Mouse (Mus musculus): ENCODE measurements around the gene Hprt. TPM values are rescaled to one million over a fixed set of nuclear protein-coding genes. Genes with fewer than 3 reads are reported as not detected.
"Not testable (repeated sequence)": the region's sequence is repeated elsewhere in the genome, so short reads cannot be mapped to it uniquely, and the experiment has no call there.

The Hprt gene
- polyA plus RNA-seq, 1 experiment from 2014 or later: 283 TPM

DNA sequence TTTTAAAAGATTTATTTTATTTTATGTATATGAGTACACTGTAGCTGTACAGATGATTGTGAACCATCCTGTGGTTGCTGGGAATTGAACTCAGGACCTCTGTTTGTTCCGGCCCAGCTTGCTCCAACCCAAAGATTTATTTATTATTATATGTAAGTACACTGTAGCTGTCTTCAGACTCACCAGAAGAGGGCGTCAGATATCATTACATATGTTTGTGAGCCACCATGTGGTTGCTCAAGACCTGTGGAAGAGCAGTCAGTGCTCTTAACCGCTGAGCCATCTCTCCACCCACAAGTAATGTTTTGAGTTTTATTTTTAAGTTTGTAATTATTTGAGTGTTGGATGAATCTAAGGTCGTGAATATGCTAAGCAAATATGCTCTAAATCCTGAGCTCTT is 16.9 kb downstream of the Hprt start:
- H3K9ac ChIP-seq; H3K27ac ChIP-seq; H3K4me3 ChIP-seq (replicated peaks); ATAC-seq; H3K4me2 ChIP-seq (replicated peaks); H3K36me3 ChIP-seq; H3K9me3 ChIP-seq; H3K4me1 ChIP-seq (replicated peaks); H3K27me3 ChIP-seq (replicated peaks): not testable (repeated sequence)
- WGBS: 55% methylated on average over 4 of the region's 4 CpGs

DNA sequence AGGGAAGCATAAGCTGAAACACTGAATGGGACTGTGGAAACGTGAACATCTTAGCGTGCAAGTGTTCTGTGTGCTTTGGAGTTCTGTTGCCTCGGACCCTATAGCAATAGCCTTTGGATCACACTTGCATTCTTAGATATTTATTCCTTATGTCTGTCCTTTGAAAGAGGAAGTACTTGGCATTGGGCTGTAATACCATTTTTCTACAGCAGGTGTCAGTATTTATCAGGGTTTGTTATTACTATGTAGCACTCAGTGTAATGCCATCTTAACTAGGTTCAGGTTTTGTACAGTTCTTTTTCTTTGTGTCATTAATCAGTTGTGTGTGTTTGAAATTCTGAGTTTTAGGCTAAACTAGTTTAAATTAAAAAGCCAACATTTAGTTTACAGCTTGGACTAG is 18.1 kb downstream of the Hprt start:
- Histone ChIP-seq H3K27me3 (replicated peaks) (no peaks in the 10 kb centered on the region), H3K27ac (no peak overlapping the region), H3K4me1 (replicated peaks) (no peaks in the 10 kb centered on the region), H3K9ac (no peak overlapping the region), H3K9me3 (no peaks in the 10 kb centered on the region), H3K4me2 (replicated peaks) (no peak overlapping the region), H3K4me3 (replicated peaks) (no peak overlapping the region), H3K36me3 (no peaks in the 10 kb centered on the region)
- 46% methylated on average over 3 of the region's 3 CpGs for WGBS
- ATAC-seq: no peak

DNA sequence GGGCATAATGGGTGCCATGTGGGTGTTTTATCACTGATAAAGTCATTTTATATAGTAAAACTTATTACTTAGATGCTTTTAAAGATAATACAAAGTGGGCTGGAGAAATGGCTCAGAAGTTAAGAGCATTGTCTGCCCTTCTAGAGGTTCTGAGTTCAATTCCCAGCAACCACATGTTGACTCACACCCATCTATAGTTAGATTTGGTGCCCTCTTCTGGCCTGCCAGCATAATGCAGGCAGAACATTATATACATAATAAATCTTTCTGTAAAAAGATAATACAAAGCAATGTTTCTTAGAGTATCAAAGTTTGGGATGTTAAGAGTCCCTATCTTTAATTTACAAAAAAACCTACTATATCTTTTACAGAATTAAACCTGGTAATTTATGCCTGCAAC is 27.6 kb downstream of the Hprt start:
- no peaks in the 10 kb centered on the region for H3K9me3 ChIP-seq
- no peak overlapping the region for H3K9ac ChIP-seq
- H3K36me3 ChIP-seq: no peaks in the 10 kb centered on the region
- no peak overlapping the region for H3K4me3 ChIP-seq (replicated peaks)
- no peak for ATAC-seq
- H3K27me3 ChIP-seq (replicated peaks): no peaks in the 10 kb centered on the region
- H3K4me1 ChIP-seq (replicated peaks): no peaks in the 10 kb centered on the region
- no peak overlapping the region for H3K4me2 ChIP-seq (replicated peaks)
- H3K27ac ChIP-seq: no peak overlapping the region

DNA sequence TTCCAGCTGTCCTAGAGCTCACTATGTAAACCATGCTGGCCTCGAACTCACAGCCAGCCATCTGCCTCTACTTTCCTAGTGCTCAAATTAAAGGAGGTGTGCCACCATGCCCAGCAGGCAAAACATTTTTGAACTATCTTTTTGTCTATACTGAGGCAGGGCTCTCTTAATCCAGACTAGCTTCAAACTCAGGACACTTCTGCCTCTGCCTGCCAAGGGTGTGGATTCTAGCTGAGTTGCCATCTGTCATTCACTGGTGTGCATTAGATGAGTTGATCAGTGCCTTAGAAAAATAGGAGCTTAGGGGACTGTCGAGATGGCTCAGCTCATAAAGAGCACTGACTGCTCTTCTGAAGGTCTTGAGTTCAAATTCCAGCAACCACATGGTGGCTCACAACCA is 35.1 kb downstream of the Hprt start:
- Histone ChIP-seq H3K4me3 (replicated peaks) (no peak overlapping the region), H3K4me2 (replicated peaks) (no peak overlapping the region), H3K36me3 (no peaks in the 10 kb centered on the region), H3K4me1 (replicated peaks) (no peaks in the 10 kb centered on the region), H3K9ac (no peak overlapping the region), H3K27ac (no peak overlapping the region), H3K27me3 (replicated peaks) (no peaks in the 10 kb centered on the region), H3K9me3 (no peaks in the 10 kb centered on the region)
- 87% methylated on average over 2 of the region's 2 CpGs for WGBS
- ATAC-seq: no peak

DNA sequence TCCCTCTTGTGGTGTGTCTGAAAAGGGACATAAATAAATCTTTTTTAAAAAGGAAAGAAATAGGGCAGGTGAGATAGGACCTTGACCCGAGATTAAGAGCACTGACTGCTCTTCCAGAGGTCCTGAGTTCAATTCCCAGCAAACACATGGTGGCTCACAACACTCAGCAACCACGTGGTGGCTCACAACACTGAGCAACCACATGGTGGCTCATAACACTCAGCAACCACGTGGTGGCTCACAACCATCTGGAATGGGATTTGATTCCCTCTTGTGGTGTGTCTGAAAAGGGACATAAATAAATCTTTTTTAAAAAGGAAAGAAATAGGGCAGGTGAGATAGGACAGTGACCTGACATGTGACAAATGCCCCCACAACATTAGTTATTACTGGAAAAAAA is 36.3 kb downstream of the Hprt start:
- ATAC-seq: peak; percentile 45; the same call in 1 of the 2 replicates

DNA sequence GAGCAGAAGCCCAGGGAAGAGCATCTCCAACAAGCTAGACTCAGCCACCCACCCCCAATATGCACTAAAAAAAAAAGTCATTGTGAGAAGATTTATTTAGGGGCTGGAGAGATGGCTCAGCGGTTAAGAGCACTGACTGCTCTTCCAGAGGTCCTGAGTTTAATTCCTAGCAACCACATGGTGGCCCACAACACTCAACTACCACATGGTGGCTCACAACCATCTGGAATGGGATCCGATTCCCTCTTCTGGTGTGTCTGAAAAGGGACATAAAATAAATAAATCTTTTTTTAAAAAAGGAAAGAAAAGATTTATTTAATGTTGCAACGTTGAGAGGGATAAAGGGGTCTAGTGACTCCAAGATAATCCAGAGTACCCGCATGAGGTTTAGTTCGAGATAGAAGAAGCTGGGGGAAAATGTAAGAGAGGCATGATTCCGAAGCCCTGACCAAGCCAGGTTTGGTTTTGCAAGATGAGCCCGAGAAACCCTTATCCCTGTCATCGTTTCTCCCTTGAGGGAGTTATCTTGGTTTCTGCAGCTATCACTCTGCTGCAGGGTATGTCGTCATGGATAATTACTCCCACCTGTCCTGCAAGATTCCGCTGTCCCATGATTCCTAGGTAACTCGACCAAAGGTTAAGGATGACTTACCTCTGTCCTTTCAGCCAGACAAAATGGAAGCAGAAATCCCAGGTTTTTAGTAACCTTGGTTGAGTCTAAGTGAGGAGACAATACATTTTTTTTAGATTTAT is 37.7 kb downstream of the Hprt start:
- Histone ChIP-seq H3K4me1 (replicated peaks) (no peaks in the 10 kb centered on the region), H3K27ac (no peak overlapping the region), H3K36me3 (no peaks in the 10 kb centered on the region), H3K27me3 (replicated peaks) (no peaks in the 10 kb centered on the region), H3K4me3 (replicated peaks) (no peak overlapping the region), H3K4me2 (replicated peaks) (no peak overlapping the region), H3K9me3 (no peaks in the 10 kb centered on the region), H3K9ac (no peak overlapping the region)
- ATAC-seq: peak; percentile 68; the same call in 1 of the 2 replicates
- 55% methylated on average over 11 of the region's 11 CpGs for WGBS

More for the DNA sequence above, 36.3 kb downstream of the Hprt start:
- not testable (repeated sequence) for H3K36me3 ChIP-seq; H3K9ac ChIP-seq; H3K9me3 ChIP-seq; H3K4me1 ChIP-seq (replicated peaks); H3K27ac ChIP-seq; H3K4me2 ChIP-seq (replicated peaks); H3K4me3 ChIP-seq (replicated peaks); H3K27me3 ChIP-seq (replicated peaks)
- 25% methylated on average over 3 of the region's 3 CpGs for WGBS

DNA sequence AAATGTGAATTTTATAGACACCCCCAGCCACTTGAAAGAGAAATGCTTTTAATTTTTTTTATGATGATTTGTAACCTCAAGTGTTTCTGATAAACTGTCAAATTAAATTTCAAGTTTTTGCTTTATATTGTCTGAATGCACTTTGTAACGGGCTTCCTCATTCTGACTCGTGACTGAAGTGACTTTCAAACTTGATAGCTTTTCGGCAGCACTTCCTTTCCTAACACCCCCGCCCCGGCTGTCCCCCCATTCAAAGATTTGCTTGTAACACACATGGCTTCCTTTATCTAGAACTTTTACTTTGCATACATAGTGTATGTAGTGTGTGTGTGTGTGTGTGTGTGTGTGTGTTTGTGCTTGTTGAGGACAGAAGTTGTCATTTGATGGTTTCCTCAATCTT is 41.6 kb downstream of the Hprt start:
- Histone ChIP-seq H3K4me2 (replicated peaks) (no peak overlapping the region), H3K4me1 (replicated peaks) (no peaks in the 10 kb centered on the region)
- WGBS: 74% methylated on average over 5 of the region's 5 CpGs

DNA sequence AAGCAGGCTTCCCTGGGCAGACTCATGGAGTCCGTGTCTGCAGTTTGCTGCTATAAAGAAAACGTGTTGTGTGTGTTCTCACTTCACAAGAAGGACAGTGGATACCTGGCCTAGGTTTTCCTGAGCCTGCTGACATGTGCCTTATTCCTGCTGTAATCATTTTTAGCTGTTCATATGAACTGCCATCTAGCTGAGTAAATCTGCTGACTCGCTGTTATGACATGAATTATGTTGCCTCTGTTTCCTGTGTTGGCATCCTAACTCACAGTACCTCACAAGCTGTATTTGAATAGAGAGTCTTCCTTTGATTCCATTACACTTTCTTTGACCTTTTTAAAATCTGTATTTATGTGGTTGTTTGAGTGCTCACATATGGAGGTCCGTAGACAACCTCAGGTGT is 50.3 kb downstream of the Hprt start:
- H3K4me2 ChIP-seq (replicated peaks): no peak overlapping the region
- H3K9ac ChIP-seq: no peak overlapping the region
- H3K27ac ChIP-seq: no peak overlapping the region
- H3K4me1 ChIP-seq (replicated peaks): no peaks in the 10 kb centered on the region
- H3K36me3 ChIP-seq: no peaks in the 10 kb centered on the region
- no peak for ATAC-seq
- H3K4me3 ChIP-seq (replicated peaks): no peak overlapping the region
- 83% methylated on average over 4 of the region's 4 CpGs for WGBS
- H3K9me3 ChIP-seq: no peaks in the 10 kb centered on the region
- no peaks in the 10 kb centered on the region for H3K27me3 ChIP-seq (replicated peaks)

More for the DNA sequence above, 41.6 kb downstream of the Hprt start:
- no peak overlapping the region for H3K9ac ChIP-seq
- no peaks in the 10 kb centered on the region for H3K9me3 ChIP-seq
- no peaks in the 10 kb centered on the region for H3K36me3 ChIP-seq
- no peak for ATAC-seq
- H3K27ac ChIP-seq: no peak overlapping the region
- H3K27me3 ChIP-seq (replicated peaks): no peaks in the 10 kb centered on the region
- H3K4me3 ChIP-seq (replicated peaks): no peak overlapping the region

DNA sequence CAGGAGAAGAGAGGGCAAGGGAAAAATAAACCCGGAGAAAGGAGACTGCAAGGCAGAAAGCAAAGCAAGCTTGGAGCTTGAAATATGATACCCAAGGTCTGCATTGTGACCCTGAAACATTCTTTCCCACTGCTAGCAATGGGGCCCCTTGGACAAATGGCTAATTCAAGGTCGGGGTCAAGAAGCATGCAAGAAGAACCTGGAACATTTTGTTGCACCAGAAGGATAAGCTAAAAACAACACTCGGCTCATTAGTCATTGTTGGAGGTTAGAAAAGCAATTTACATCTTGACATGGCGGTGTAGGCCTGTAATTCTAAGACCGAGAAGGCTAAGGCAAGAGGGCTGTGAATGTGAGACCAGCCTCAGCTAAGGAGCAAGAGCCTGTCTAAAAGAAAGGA is 51.7 kb downstream of the Hprt start:
- H3K4me2 ChIP-seq (replicated peaks): no peak overlapping the region
- H3K4me3 ChIP-seq (replicated peaks): no peak overlapping the region
- no peak overlapping the region for H3K27ac ChIP-seq
- no peak overlapping the region for H3K9ac ChIP-seq
- WGBS: 41% methylated on average over 5 of the region's 5 CpGs
- no peaks in the 10 kb centered on the region for H3K4me1 ChIP-seq (replicated peaks)
- no peaks in the 10 kb centered on the region for H3K9me3 ChIP-seq
- H3K36me3 ChIP-seq: no peaks in the 10 kb centered on the region
- H3K27me3 ChIP-seq (replicated peaks): no peaks in the 10 kb centered on the region
- ATAC-seq: no peak

DNA sequence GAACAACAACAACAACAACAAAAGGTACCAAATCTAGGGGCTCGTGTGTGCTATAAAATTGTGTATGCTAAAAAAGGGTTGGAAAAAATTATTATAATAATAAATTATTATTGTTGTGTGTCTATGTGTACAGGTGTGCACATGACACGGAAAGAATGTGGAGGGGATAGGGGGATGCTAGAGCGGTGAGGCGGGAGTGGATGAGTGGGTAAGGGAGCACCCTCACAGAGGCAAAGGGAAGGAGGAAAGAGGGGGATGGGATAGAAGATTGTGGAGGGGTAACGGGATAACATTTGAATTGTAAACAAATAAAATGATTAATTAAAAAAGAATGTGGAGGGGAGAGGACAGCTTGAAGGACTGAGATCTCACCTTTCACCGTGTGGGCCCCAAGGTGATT is 52.2 kb downstream of the Hprt start:
- WGBS: 84% methylated on average over 6 of the region's 6 CpGs
- no peaks in the 10 kb centered on the region for H3K9me3 ChIP-seq
- H3K4me1 ChIP-seq (replicated peaks): no peaks in the 10 kb centered on the region
- H3K27ac ChIP-seq: no peak overlapping the region
- no peak overlapping the region for H3K4me3 ChIP-seq (replicated peaks)
- H3K27me3 ChIP-seq (replicated peaks): no peaks in the 10 kb centered on the region
- H3K4me2 ChIP-seq (replicated peaks): no peak overlapping the region
- no peak overlapping the region for H3K9ac ChIP-seq
- no peaks in the 10 kb centered on the region for H3K36me3 ChIP-seq
- no peak for ATAC-seq

DNA sequence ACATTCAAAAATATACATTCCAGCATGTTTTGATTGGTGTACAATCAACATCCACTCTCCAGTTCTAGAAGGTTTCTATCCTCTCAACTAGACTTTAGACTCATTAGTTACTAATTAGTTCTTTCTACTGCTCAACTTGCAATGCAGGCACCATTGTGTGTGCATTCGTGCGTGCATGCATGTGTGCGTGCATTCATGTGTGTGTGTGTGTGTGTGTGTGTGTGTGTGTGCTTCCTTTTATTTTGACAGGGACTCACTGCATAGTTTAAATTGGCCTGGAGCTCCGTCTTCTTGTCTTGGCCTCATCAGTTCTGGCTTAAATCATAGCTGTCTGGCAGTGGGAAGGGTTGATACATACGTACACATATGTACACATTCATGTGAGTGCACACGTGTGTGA is 53.1 kb downstream of the Hprt start:
- H3K36me3 ChIP-seq: no peaks in the 10 kb centered on the region
- no peaks in the 10 kb centered on the region for H3K9me3 ChIP-seq
- no peaks in the 10 kb centered on the region for H3K4me1 ChIP-seq (replicated peaks)
- H3K27ac ChIP-seq: no peak overlapping the region
- no peak overlapping the region for H3K4me2 ChIP-seq (replicated peaks)
- H3K4me3 ChIP-seq (replicated peaks): no peak overlapping the region
- no peaks in the 10 kb centered on the region for H3K27me3 ChIP-seq (replicated peaks)
- ATAC-seq: no peak
- WGBS: 87% methylated on average over 6 of the region's 6 CpGs
- H3K9ac ChIP-seq: no peak overlapping the region

DNA sequence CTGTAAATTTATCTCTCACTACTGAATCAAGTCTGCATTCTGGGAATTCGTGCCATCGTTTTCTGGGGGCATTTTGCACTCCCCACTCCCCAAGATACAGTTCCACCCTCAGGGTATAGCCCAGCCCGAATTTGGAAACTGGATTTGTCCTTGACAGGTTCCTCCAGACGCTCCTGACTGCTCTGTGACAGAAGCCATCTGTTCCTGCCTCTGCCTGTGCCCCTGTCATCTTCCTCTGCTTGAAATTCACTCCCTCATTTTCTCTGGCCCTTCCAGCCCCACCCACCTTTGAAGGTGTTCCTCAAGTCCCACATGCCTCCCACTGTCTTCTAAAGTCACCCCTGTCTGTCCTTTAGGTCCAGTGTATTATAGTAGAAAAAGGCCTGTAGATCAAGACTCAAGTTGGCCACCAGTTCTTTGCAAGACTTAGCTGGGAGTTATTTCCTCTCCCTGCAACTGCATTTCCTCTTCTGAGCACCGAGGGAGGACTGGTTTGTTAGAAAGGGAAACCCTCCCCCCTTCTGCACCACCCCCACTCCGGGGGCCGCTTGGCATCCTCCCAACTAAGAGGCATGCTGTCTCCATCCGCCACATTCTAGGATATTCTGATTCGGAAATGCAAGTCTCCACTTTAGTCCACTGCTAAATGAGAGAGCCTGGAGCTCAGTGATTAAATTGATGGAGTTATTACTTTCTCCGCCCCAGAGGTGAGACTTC is 57.4 kb downstream of the Hprt start:
- H3K9me3 ChIP-seq: no peaks in the 10 kb centered on the region
- no peak overlapping the region for H3K4me2 ChIP-seq (replicated peaks)
- H3K9ac ChIP-seq: no peak overlapping the region
- H3K27ac ChIP-seq: peak overlapping the region; percentile 68; the same call in 1 of the 2 replicates
- 0 out of 2 replicates have a peak, but pooled peaks have one; percentile 12 for ATAC-seq
- H3K36me3 ChIP-seq: no peaks in the 10 kb centered on the region
- no peaks in the 10 kb centered on the region for H3K27me3 ChIP-seq (replicated peaks)
- no peaks in the 10 kb centered on the region for H3K4me1 ChIP-seq (replicated peaks)
- no peak overlapping the region for H3K4me3 ChIP-seq (replicated peaks)
- 38% methylated on average over 10 of the region's 10 CpGs for WGBS

DNA sequence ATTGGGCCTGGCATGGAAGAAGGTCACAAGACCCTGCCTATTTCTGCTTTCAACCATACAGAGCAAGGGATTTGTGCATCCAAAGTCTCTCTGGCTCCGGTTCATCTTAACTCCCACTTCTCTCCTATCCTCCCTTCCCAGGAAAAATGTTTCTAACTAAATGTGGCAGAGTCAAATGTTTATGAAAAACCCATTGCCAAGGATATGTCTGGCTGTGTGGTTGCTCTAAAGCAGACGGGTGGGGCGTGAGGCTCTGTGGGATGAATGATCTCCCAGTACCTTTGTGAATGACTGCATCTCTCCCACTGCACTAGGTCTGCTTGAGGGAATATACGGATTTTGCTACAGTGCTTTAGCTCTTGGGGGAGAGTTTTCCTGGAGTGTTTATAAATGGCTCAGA is 58.1 kb downstream of the Hprt start:
- Histone ChIP-seq H3K4me1 (replicated peaks) (no peaks in the 10 kb centered on the region), H3K9ac (no peak overlapping the region), H3K36me3 (no peaks in the 10 kb centered on the region), H3K9me3 (no peaks in the 10 kb centered on the region), H3K27ac (peak overlapping the region; percentile 17; the same call in 1 of the 2 replicates), H3K4me2 (replicated peaks) (no peak overlapping the region), H3K4me3 (replicated peaks) (no peak overlapping the region), H3K27me3 (replicated peaks) (no peaks in the 10 kb centered on the region)
- no peak for ATAC-seq
- WGBS: 57% methylated on average over 4 of the region's 4 CpGs
